Mouse (Mus musculus) forebrain, embryonic 12.5 days (tissue): ENCODE results near the gene Sf3a3. TPM values are rescaled to one million over a fixed set of nuclear protein-coding genes. Genes with fewer than 3 reads are reported as not detected.

Source experiments
- ATAC-seq: fragments of 200-750 bp; cut with Nextera tagmentation; 2 replicates; pipeline ENCODE4 v1.8.0; 2017; ENCODE audit warnings: moderate TSS enrichment; ENCODE audit not compliant: low FRiP score
- H3K27ac ChIP-seq: fragments of 300-500 bp; sonication (generic); 2 replicates; pipeline ENCODE4 v1.5.1; 2016; ENCODE audit warnings: mild to moderate bottlenecking
- H3K27me3 ChIP-seq: fragments of 300-500 bp; sonication (generic); 2 replicates; pipeline ENCODE4 v1.6.1; 2016; ENCODE audit warnings: mild to moderate bottlenecking
- H3K36me3 ChIP-seq: fragments of 300-500 bp; sonication (generic); replicated peaks from 2 replicates; pipeline ENCODE4 v1.6.1; 2016; ENCODE audit warnings: mild to moderate bottlenecking
- H3K4me1 ChIP-seq: fragments of 300-500 bp; sonication (generic); 2 replicates; pipeline ENCODE4 v1.6.1; 2016
- H3K4me2 ChIP-seq: fragments of 300-500 bp; sonication (generic); 2 replicates; pipeline ENCODE4 v1.6.1; 2016; ENCODE audit warnings: mild to moderate bottlenecking, moderate library complexity
- H3K4me3 ChIP-seq: fragments of 300-500 bp; sonication (generic); replicated peaks from 2 replicates; pipeline ENCODE4 v1.5.1; 2016; ENCODE audit warnings: mild to moderate bottlenecking
- H3K9ac ChIP-seq: fragments of 300-500 bp; sonication (generic); 2 replicates; pipeline ENCODE4 v1.6.1; 2016; ENCODE audit warnings: mild to moderate bottlenecking
- H3K9me3 ChIP-seq: fragments of 300-500 bp; sonication (generic); 2 replicates; pipeline ENCODE4 v1.6.1; 2016
- WGBS: fragments of 180-500 bp; shearing (Covaris S2); methylation state at CpG from one replicate; pipeline ENCODE4 v1.1.7; 2016; 5-methylcytosine and 5-hydroxymethylcytosine counted together
- polyA plus RNA-seq: library from polyadenylated mRNA; unstranded; fragments of >200 nt; fragmentation: Nextera tagmentation; extraction: Ambion mirVana; gene quantifications from 2 replicates; pipeline ENCODE4 v1.2.1, GENCODE M21; 2016

Sf3a3 gene
- polyA plus RNA-seq, 1 experiment from 2014 or later, result 203 TPM

- H3K27ac ChIP-seq, result no peak overlapping the region
Measured at GRCm38 (mm10) chr4:124751300-124752250, 37.0 kb downstream of the Sf3a3 start.

GRCm38 (mm10) chr4:124752281-124753199 lies 38.0 kb downstream of the Sf3a3 start:
- H3K9me3 ChIP-seq, result no peaks in the 10 kb centered on the region
- 18% methylated on average over 15 of the region's 15 CpGs for WGBS
- no peaks in the 10 kb centered on the region for H3K36me3 ChIP-seq
- no peak overlapping the region for H3K27ac ChIP-seq
- H3K4me1 ChIP-seq, result peaks cover 18% of the 10 kb centered on the region
- ATAC-seq, result no peak
- peak overlapping the region; percentile 76 for H3K9ac ChIP-seq
- peak overlapping the region; percentile 82 for H3K4me3 ChIP-seq
- H3K27me3 ChIP-seq, result peaks cover 10% of the 10 kb centered on the region
- peak overlapping the region; percentile 97 for H3K4me2 ChIP-seq

More at GRCm38 (mm10) chr4:124751300-124752250, 37.0 kb downstream of the Sf3a3 start:
- Histone ChIP-seq H3K9me3 (no peaks in the 10 kb centered on the region), H3K36me3 (no peaks in the 10 kb centered on the region), H3K4me2 (peak overlapping the region; percentile 97), H3K4me1 (peaks cover 18% of the 10 kb centered on the region), H3K27me3 (peaks cover 10% of the 10 kb centered on the region), H3K9ac (peak overlapping the region; percentile 76), H3K4me3 (peak overlapping the region; percentile 82)
- WGBS, result under 1% methylated on average over 74 of the region's 75 CpGs
- peak; percentile 100 for ATAC-seq

- no peak overlapping the region for H3K4me3 ChIP-seq
- 86% methylated on average over 7 of the region's 7 CpGs for WGBS
- no peak overlapping the region for H3K9ac ChIP-seq
Measured at GRCm38 (mm10) chr4:124755526-124755925, 41.0 kb downstream of the Sf3a3 start.

GRCm38 (mm10) chr4:124759305-124759811 lies 44.8 kb downstream of the Sf3a3 start:
- no peak overlapping the region for H3K9ac ChIP-seq
- H3K27me3 ChIP-seq, result no peaks in the 10 kb centered on the region
- ATAC-seq, result no peak
- H3K4me3 ChIP-seq, result no peak overlapping the region
- 95% methylated on average over 7 of the region's 7 CpGs for WGBS
- peaks cover 7% of the 10 kb centered on the region; the same call in 1 of the 2 replicates for H3K36me3 ChIP-seq
- H3K9me3 ChIP-seq, result no peaks in the 10 kb centered on the region
- H3K4me2 ChIP-seq, result no peak overlapping the region
- no peaks in the 10 kb centered on the region for H3K4me1 ChIP-seq
- H3K27ac ChIP-seq, result no peak overlapping the region

More at GRCm38 (mm10) chr4:124755526-124755925, 41.0 kb downstream of the Sf3a3 start:
- H3K4me1 ChIP-seq, result peaks cover 16% of the 10 kb centered on the region
- no peak overlapping the region for H3K4me2 ChIP-seq
- peaks cover 2% of the 10 kb centered on the region for H3K27me3 ChIP-seq
- ATAC-seq, result no peak
- H3K27ac ChIP-seq, result no peak overlapping the region
- H3K9me3 ChIP-seq, result no peaks in the 10 kb centered on the region
- peaks cover 7% of the 10 kb centered on the region; the same call in 1 of the 2 replicates for H3K36me3 ChIP-seq

- Histone ChIP-seq H3K27me3 (no peaks in the 10 kb centered on the region), H3K36me3 (peaks cover 7% of the 10 kb centered on the region; the same call in 1 of the 2 replicates), H3K9ac (no peak overlapping the region), H3K4me1 (no peaks in the 10 kb centered on the region), H3K9me3 (no peaks in the 10 kb centered on the region), H3K4me2 (no peak overlapping the region), H3K4me3 (no peak overlapping the region), H3K27ac (no peak overlapping the region)
- 63% methylated on average over 1 of the region's 1 CpGs for whole genome bisulfite sequencing
- no peak for ATAC-seq
Measured at GRCm38 (mm10) chr4:124761201-124761600, 46.6 kb downstream of the Sf3a3 start.

- no peaks in the 10 kb centered on the region for H3K27me3 ChIP-seq
- ATAC-seq, result no peak
- no peaks in the 10 kb centered on the region for H3K4me1 ChIP-seq
- H3K27ac ChIP-seq, result no peak overlapping the region
- H3K9me3 ChIP-seq, result no peaks in the 10 kb centered on the region
- no peak overlapping the region for H3K4me2 ChIP-seq
- H3K36me3 ChIP-seq, result peaks cover 7% of the 10 kb centered on the region; the same call in 1 of the 2 replicates
- 93% methylated on average over 6 of the region's 6 CpGs for WGBS
- H3K9ac ChIP-seq, result no peak overlapping the region
- no peak overlapping the region for H3K4me3 ChIP-seq
Measured at GRCm38 (mm10) chr4:124762858-124763452, 48.4 kb downstream of the Sf3a3 start.

- Histone ChIP-seq H3K36me3 (no peaks in the 10 kb centered on the region), H3K27me3 (no peaks in the 10 kb centered on the region), H3K4me2 (no peak overlapping the region), H3K4me3 (no peak overlapping the region), H3K9me3 (no peaks in the 10 kb centered on the region), H3K9ac (no peak overlapping the region), H3K27ac (no peak overlapping the region), H3K4me1 (no peaks in the 10 kb centered on the region)
- WGBS, result 92% methylated on average over 23 of the region's 23 CpGs
- no peak for ATAC-seq
Measured at GRCm38 (mm10) chr4:124765802-124766565, 51.4 kb downstream of the Sf3a3 start.

GRCm38 (mm10) chr4:124766566-124766940 lies 52.0 kb downstream of the Sf3a3 start:
- no peak for ATAC-seq
- no peaks in the 10 kb centered on the region for H3K4me1 ChIP-seq
- no peak overlapping the region for H3K4me3 ChIP-seq
- no peak overlapping the region for H3K4me2 ChIP-seq
- 96% methylated on average over 2 of the region's 2 CpGs for WGBS
- no peak overlapping the region for H3K9ac ChIP-seq
- H3K9me3 ChIP-seq, result no peaks in the 10 kb centered on the region
- H3K36me3 ChIP-seq, result no peaks in the 10 kb centered on the region
- no peak overlapping the region for H3K27ac ChIP-seq
- H3K27me3 ChIP-seq, result no peaks in the 10 kb centered on the region

GRCm38 (mm10) chr4:124768963-124769591 lies 54.5 kb downstream of the Sf3a3 start:
- H3K36me3 ChIP-seq, result no peaks in the 10 kb centered on the region
- no peak overlapping the region for H3K9ac ChIP-seq
- no peak overlapping the region for H3K4me2 ChIP-seq
- no peak overlapping the region for H3K4me3 ChIP-seq
- no peaks in the 10 kb centered on the region for H3K27me3 ChIP-seq
- no peak overlapping the region for H3K27ac ChIP-seq
- no peaks in the 10 kb centered on the region for H3K4me1 ChIP-seq
- 89% methylated on average over 13 of the region's 13 CpGs for WGBS
- no peak for ATAC-seq
- no peaks in the 10 kb centered on the region for H3K9me3 ChIP-seq

- Histone ChIP-seq H3K4me3 (no peak overlapping the region), H3K9ac (no peak overlapping the region), H3K4me1 (no peaks in the 10 kb centered on the region), H3K36me3 (no peaks in the 10 kb centered on the region), H3K4me2 (no peak overlapping the region), H3K27me3 (no peaks in the 10 kb centered on the region), H3K9me3 (no peaks in the 10 kb centered on the region), H3K27ac (no peak overlapping the region)
- WGBS, result 79% methylated on average over 5 of the region's 5 CpGs
- no peak for ATAC-seq
Measured at GRCm38 (mm10) chr4:124770624-124771023, 56.0 kb downstream of the Sf3a3 start.

- no peak overlapping the region for H3K27ac ChIP-seq
- 72% methylated on average over 4 of the region's 4 CpGs for WGBS
- ATAC-seq, result no peak
Measured at GRCm38 (mm10) chr4:124772125-124772524, 57.5 kb downstream of the Sf3a3 start.

More at GRCm38 (mm10) chr4:124772125-124772524, 57.5 kb downstream of the Sf3a3 start:
- Histone ChIP-seq H3K27me3 (no peaks in the 10 kb centered on the region), H3K4me2 (no peak overlapping the region), H3K36me3 (no peaks in the 10 kb centered on the region), H3K4me3 (no peak overlapping the region), H3K9ac (no peak overlapping the region), H3K9me3 (no peaks in the 10 kb centered on the region), H3K4me1 (no peaks in the 10 kb centered on the region)
